Mouse (Mus musculus) megakaryocyte, embryonic 14.5 days (primary cell): ENCODE data around the gene Nthl1.

Source experiments
- FLI1 ChIP-seq: IDR thresholded peaks from 2 replicates; pipeline ENCODE4 v1.6.1; 2012; ENCODE audit warnings: low read length, inconsistent platforms, mixed read lengths
- GATA1 ChIP-seq: IDR thresholded peaks from 3 replicates; pipeline ENCODE4 v1.6.1; 2012; ENCODE audit warnings: mixed read lengths, low read length, inconsistent platforms, borderline replicate concordance

DNA sequence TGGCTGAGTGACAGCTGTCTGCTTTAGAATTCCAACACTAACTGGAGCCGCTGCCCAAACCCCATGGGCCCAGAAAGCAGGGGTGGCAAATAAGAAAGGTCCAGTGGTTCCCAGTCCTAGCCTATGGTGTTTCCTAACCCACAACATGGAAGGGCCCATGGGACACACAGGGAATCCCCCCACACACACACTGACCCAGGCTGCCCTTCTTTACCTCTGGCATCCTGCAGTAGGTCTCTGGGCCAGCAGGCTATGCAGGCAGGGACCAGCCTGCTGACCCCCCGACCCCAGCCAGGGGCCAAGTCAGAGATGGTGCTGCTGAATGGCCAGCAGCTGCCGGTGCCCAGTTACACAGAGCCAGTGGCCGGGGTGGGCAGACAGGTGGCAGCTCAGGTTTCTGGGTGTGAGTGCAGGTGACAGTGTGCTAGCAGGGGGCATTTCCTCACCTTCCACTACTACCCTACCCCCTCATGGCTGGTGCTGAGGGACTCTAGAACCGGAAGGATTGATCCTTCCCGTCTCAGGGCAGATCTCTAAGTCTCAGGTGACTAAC, 10.4 kb downstream of the Nthl1 start:
- TF ChIP-seq GATA1 (no peak), FLI1 (no peak)
